15 mouse cellular contexts compared by ENCODE assay signal in the genomic region with DNA sequence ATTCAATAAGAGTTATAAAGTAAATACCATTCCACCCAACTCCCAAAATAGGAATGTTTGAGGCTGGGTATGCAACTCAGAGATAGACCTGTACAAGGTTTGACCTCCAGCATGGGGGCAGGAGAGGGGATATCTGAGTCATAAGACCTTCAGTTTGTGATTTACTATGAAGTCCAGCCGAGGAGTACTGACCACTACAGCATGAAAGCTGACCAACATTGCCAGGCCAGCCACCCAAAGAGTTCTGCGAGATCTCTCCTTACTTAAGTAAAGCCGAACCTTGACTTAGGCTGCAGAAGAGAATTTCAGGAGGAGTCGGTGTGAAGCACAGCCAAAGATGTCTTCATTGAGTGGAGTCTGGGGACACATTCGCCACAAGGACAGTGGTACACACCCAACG.
"Had no signal": no experiment of that assay in that cellular context is flagged by ENCODE, and none has a peak within 500 bp of the region (broad histone marks: within the 10 kb centered on the region; RNA-seq: fewer than 3 reads in every experiment).

No protein-coding gene starts in this region.

- H3K36me3 ChIP-seq: neural tube, embryonic 15.5 days; stomach, embryonic 15.5 days had no signal

- H3K4me1 ChIP-seq: stomach, embryonic 15.5 days had no signal

- H3K4me3 ChIP-seq: neural tube, embryonic 15.5 days; stomach, embryonic 15.5 days had no signal

- H3K9ac ChIP-seq: neural tube, embryonic 15.5 days; stomach, embryonic 15.5 days had no signal

- H3K27ac ChIP-seq: neural tube, embryonic 15.5 days; stomach, embryonic 15.5 days; stomach, postnatal 0 days had no signal

- H3K27me3 ChIP-seq: stomach, embryonic 15.5 days had no signal

- DNase-seq: retina, postnatal 1 day; right cerebral cortex, adult 18-20 months; right cerebral cortex, postnatal 14 days; right cerebral cortex, postnatal 25 days; right cerebral cortex, postnatal 4 days; spleen, adult 18-20 months; thymus, adult 18-20 months; thymus, adult 2 months; thymus, postnatal 14 days; thymus, postnatal 25 days; thymus, postnatal 36 days; thymus, postnatal 4 days had no signal
